Mouse (Mus musculus): ENCODE data around the gene Cnnm4. TPM values are rescaled to one million over a fixed set of nuclear protein-coding genes. Genes with fewer than 3 reads are reported as not detected.

The Cnnm4 gene
- total and polyA plus RNA-seq, 2 experiments from 2014 or later: 11.0 to 15.6 TPM

DNA sequence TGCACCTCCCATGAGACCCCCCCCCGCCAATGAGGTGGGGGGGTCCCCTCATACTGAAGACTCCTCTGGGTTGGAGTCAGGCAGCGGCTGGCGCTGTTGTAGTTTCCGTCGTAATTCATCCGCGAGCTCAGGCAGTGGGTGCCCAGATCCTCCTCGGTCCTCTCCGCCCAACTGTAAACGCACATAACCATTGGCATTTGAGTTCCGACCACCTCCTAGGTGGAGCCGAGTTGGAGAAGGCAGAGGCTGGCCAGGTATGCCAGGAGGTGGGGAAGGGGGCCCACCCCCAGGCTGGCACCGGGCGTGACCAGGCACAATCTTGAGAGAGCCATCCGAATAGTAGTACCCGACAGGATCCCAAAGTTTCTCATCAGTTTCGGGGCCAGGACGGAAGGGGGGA is 78.1 kb downstream of the Cnnm4 start:
- 87% methylated on average over 18 of the region's 18 CpGs for WGBS

GRCm38 (mm10) chr1:36550075-36550863 is 78.8 kb downstream of the Cnnm4 start:
- no peak overlapping the region for H3K9ac ChIP-seq (replicated peaks; ENCODE audit: low read length, poor library complexity, severe bottlenecking)
- H3K4me2 ChIP-seq (ENCODE audit: low read depth, low read length, poor library complexity, severe bottlenecking): no peak overlapping the region
- no peaks in the 10 kb centered on the region for H3K27me3 ChIP-seq (ENCODE audit: insufficient read depth, low read length)
- ATAC-seq (ENCODE audit: low FRiP score) (no peak), DNase-seq (ENCODE audit: low spot score) (no peak)
- H3K27ac ChIP-seq (ENCODE audit: low read depth, low read length): no peak overlapping the region
- peaks cover 67% of the 10 kb centered on the region for H3K36me3 ChIP-seq (ENCODE audit: insufficient read depth, low read length)
- H3K9me3 ChIP-seq (ENCODE audit: low read length): no peaks in the 10 kb centered on the region
- peaks cover 11% of the 10 kb centered on the region; the same call in 1 of the 2 replicates for H3K4me1 ChIP-seq (ENCODE audit: insufficient read depth, low read length)
- no peak for TF ChIP-seq CTCF (IDR thresholded peaks at IDR 0.05)
- WGBS: 78% methylated on average over 20 of the region's 20 CpGs
- H3K4me3 ChIP-seq (ENCODE audit: low read depth, low read length): no peak overlapping the region

More for the DNA sequence above, 78.1 kb downstream of the Cnnm4 start:
- Histone ChIP-seq H3K36me3 (ENCODE audit: insufficient read depth, low read length) (peaks cover 59% of the 10 kb centered on the region), H3K27me3 (ENCODE audit: insufficient read depth, low read length) (no peaks in the 10 kb centered on the region), H3K4me3 (ENCODE audit: low read depth, low read length) (no peak overlapping the region), H3K4me2 (ENCODE audit: low read depth, low read length, poor library complexity, severe bottlenecking) (no peak overlapping the region), H3K4me1 (ENCODE audit: insufficient read depth, low read length) (peaks cover 5% of the 10 kb centered on the region; the same call in 1 of the 2 replicates), H3K9ac (replicated peaks; ENCODE audit: low read length, poor library complexity, severe bottlenecking) (no peak overlapping the region), H3K27ac (ENCODE audit: low read depth, low read length) (no peak overlapping the region), H3K9me3 (ENCODE audit: low read length) (no peaks in the 10 kb centered on the region)
- ATAC-seq (ENCODE audit: low FRiP score): no peak
- no peak for TF ChIP-seq CTCF (IDR thresholded peaks at IDR 0.05)
- DNase-seq (ENCODE audit: low spot score): no peak

DNA sequence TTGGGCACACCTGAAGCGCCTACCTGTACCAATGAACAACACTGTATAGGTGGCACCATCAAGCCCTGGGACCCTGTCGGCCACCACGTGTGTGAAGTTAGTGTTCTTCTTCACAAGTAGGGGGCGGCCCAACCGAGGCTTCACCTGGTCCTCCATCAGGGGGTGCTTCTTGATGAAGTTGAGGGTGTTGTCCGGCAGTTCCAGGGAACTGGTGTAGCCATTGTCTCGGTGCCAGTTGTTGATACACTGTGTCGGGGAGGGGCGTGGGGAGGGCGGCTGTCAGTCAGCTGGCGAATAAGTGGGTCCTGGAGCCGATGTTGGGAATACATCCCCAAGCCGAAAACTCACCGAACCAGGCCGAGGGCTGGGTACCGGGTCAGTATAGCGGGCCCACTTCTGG is 80.5 kb downstream of the Cnnm4 start:
- Histone ChIP-seq H3K4me2 (ENCODE audit: low read depth, low read length, poor library complexity, severe bottlenecking) (no peak overlapping the region), H3K27me3 (ENCODE audit: insufficient read depth, low read length) (no peaks in the 10 kb centered on the region), H3K9ac (replicated peaks; ENCODE audit: low read length, poor library complexity, severe bottlenecking) (no peak overlapping the region), H3K4me1 (ENCODE audit: insufficient read depth, low read length) (peaks cover 13% of the 10 kb centered on the region; the same call in 1 of the 2 replicates), H3K36me3 (ENCODE audit: insufficient read depth, low read length) (peaks cover 68% of the 10 kb centered on the region), H3K9me3 (ENCODE audit: low read length) (no peaks in the 10 kb centered on the region), H3K4me3 (ENCODE audit: low read depth, low read length) (no peak overlapping the region), H3K27ac (ENCODE audit: low read depth, low read length) (no peak overlapping the region)
- no peak for TF ChIP-seq CTCF (IDR thresholded peaks at IDR 0.05)
- DNase-seq (ENCODE audit: low spot score): no peak
- no peak for ATAC-seq (ENCODE audit: low FRiP score)
- 91% methylated on average over 17 of the region's 17 CpGs for WGBS

- Histone ChIP-seq H3K36me3 (ENCODE audit: insufficient read depth, low read length) (peaks cover 68% of the 10 kb centered on the region), H3K4me1 (ENCODE audit: insufficient read depth, low read length) (peaks cover 13% of the 10 kb centered on the region; the same call in 1 of the 2 replicates)
- peak; percentile 33 for DNase-seq (ENCODE audit: low spot score)
Measured at GRCm38 (mm10) chr1:36552506-36552905, 81.1 kb downstream of the Cnnm4 start.

GRCm38 (mm10) chr1:36554633-36555399 is 83.4 kb downstream of the Cnnm4 start:
- Histone ChIP-seq H3K36me3 (ENCODE audit: insufficient read depth, low read length) (peaks cover 54% of the 10 kb centered on the region), H3K9me3 (ENCODE audit: low read length) (no peaks in the 10 kb centered on the region), H3K4me2 (ENCODE audit: low read depth, low read length, poor library complexity, severe bottlenecking) (peak overlapping the region; percentile 96), H3K9ac (replicated peaks; ENCODE audit: low read length, poor library complexity, severe bottlenecking) (peak overlapping the region; percentile 50), H3K4me1 (ENCODE audit: insufficient read depth, low read length) (peaks cover 19% of the 10 kb centered on the region; the same call in 1 of the 2 replicates), H3K4me3 (ENCODE audit: low read depth, low read length) (peak overlapping the region; percentile 94; the same call in 1 of the 2 replicates), H3K27me3 (ENCODE audit: insufficient read depth, low read length) (no peaks in the 10 kb centered on the region), H3K27ac (ENCODE audit: low read depth, low read length) (peak overlapping the region; percentile 93)
- WGBS: 71% methylated on average over 21 of the region's 21 CpGs
- 0 out of 2 replicates have a peak, but pooled peaks have one; percentile 6 for TF ChIP-seq CTCF (IDR thresholded peaks at IDR 0.05)
- ATAC-seq (ENCODE audit: low FRiP score) (no peak), DNase-seq (ENCODE audit: low spot score) (no peak)

More at GRCm38 (mm10) chr1:36552506-36552905, 81.1 kb downstream of the Cnnm4 start:
- Histone ChIP-seq H3K4me2 (ENCODE audit: low read depth, low read length, poor library complexity, severe bottlenecking) (no peak overlapping the region), H3K9me3 (ENCODE audit: low read length) (no peaks in the 10 kb centered on the region), H3K27me3 (ENCODE audit: insufficient read depth, low read length) (no peaks in the 10 kb centered on the region), H3K27ac (ENCODE audit: low read depth, low read length) (no peak overlapping the region), H3K4me3 (ENCODE audit: low read depth, low read length) (no peak overlapping the region), H3K9ac (replicated peaks; ENCODE audit: low read length, poor library complexity, severe bottlenecking) (no peak overlapping the region)
- 90% methylated on average over 16 of the region's 16 CpGs for WGBS
- no peak for ATAC-seq (ENCODE audit: low FRiP score)
- TF ChIP-seq CTCF (IDR thresholded peaks at IDR 0.05): no peak

Data from midbrain, postnatal 0 days (tissue).